Mouse (Mus musculus) kidney, adult 2 months (tissue): ENCODE results near the gene Usp53.

ENCODE experiments used
- CTCF ChIP-seq: fragments of 200-500 bp; conservative IDR thresholded peaks from 2 replicates; pipeline ENCODE4 v1.5.1; 2011; ENCODE audit warnings: low read depth, mild to moderate bottlenecking, control low read depth, low read length, moderate library complexity, mixed read lengths; ENCODE audit not compliant: insufficient read depth, insufficient read length
- POLR2A ChIP-seq: fragments of 200-500 bp; IDR thresholded peaks from one replicate; pipeline ENCODE4 v1.6.1; 2011; ENCODE audit warnings: low read depth, low read length, control low read depth

DNA sequence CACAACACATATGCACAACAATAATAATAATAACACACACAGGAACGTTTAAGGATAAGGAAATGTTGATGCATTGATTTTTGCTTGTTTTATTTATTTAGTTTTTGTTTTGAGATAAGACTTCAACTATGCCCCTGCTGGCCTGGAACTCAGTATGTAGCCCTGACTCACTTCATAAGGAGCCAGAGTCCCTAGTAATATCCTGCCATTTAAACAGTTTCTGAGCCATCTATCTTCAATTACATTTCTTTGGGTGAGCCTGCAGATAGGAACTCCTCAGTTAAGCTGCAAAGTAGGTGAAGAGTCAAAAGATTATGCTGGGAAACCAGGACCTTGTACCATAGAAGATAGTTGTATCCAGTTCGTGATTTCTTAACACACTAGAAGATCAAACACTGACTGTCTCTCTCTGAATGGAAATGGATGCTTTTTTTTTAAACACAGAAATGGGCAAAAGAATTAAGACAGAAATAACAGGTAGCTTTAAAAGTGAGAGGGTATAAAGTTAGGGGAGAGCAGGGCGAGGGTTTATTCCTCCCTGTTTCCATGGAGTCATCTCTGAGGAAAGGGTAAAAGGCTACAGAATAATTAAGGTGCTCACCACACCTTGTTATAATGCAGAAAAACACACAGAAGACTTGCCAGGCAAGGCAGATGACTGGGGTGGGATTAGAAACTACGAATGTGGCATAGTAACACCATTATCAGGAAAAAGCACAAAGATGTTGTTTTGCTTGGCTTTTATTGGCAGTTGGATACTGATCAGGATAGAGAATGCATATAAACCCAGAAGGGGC is 96.6 kb downstream of the Usp53 start:
- TF ChIP-seq CTCF: no peak
- no peak for TF ChIP-seq POLR2A
